Mouse (Mus musculus) Patski (cell line): Measurements from ENCODE around the gene Aktip. TPM values are rescaled to one million over a fixed set of nuclear protein-coding genes. Genes with fewer than 3 reads are reported as not detected.
A peak's percentile ranks its signal among the peaks of the same experiment; 100 is the strongest.

Source experiments
- ATAC-seq: fragments of 100-300 bp; one replicate; pipeline ENCODE4 v1.8.0; 2021
- CTCF ChIA-PET: fragments of 350-600 bp; sonication (Branson Sonifier 250); formaldehyde crosslinking; loops from one replicate; lab custom pipeline; 2022; ENCODE audit warnings: inconsistent platforms; lab: Charles Lee
- POLR2A ChIA-PET: fragments of 350-600 bp; sonication (Branson Sonifier 250); formaldehyde crosslinking; loops from one replicate; lab custom pipeline; 2022; ENCODE audit warnings: antibody characterized with exemption, inconsistent platforms; lab: Charles Lee
- DNase-seq: peaks from one replicate; pipeline ENCODE4 v3.0.0-alpha.2; 2011; ENCODE audit warnings: low read depth, low spot score
- H3K27me3 ChIP-seq: fragments of 371-371 bp; one replicate; pipeline ENCODE4 v1.5.1; 2021
- CTCF ChIP-seq: fragments of 100-300 bp; IDR thresholded peaks from one replicate; pipeline ENCODE4 v1.5.1; 2021
- in situ Hi-C: fragments of 300-500 bp; cut with MboI; formaldehyde crosslinking; loops from 3 replicates; pipeline ENCODE4 v1.11.1; 2018; ENCODE audit warnings: low pct_unique_long_range_greater_than_20kb, mixed read lengths
- polyA plus RNA-seq: library from polyadenylated mRNA; unstranded; gene quantifications from one replicate; pipeline ENCODE4 v1.2.3, GENCODE M21; 2021

Aktip gene
- polyA plus RNA-seq, 1 experiment from 2014 or later: 88.1 TPM

DNA sequence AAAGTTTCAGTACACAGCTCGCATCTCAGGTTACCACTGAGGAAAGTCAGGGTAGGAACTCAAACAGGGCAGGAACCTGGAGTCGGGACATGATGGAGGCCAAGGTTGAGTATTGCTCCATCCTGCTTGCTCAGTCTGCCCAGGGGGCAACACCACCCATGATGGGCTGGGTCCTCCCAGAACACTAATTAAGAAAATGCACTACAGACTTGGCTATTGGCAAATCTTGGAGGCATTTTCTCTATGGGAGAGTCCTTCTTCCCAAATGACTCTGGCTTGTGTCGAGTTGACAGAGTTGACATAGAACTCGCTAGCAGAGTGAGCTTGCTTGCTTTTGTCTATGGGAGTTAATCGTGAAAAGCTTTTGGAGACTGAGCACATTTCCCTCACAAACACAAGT is 6.8 kb downstream of the Aktip start:
- H3K27me3 ChIP-seq: peaks cover 24% of the 10 kb centered on the region
- ChIA-PET POLR2A (no interaction called here), CTCF (no interaction called here)
- no peak for DNase-seq
- ATAC-seq: no peak
- in situ Hi-C loops: no loop called here
- no peak for TF ChIP-seq CTCF

DNA sequence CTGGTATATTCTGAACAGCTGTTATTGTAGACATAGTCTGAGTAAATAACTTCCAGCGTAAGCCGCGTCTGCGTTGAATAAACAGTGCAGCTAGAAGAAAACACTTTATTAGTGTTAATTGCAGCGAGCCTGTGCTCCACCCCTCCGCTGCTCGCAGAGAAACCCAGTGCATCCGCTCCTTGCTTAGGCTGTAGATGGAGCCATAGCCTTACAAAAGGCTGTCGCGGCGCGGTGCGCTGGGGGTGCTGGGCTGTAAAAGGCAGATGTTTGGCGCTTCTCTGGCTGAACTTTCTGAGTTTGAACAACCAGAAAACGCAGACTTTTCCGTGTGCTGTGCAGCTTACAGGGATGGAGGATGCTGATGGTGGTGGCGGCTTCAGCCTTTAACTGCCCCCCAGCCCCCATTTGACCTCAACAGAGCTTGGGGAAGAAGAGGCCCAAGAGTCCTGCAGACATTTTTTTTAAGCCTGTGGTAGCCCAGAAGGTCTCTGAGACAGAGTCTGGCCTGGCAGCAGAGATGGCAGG is 8.9 kb downstream of the Aktip start:
- peaks cover 27% of the 10 kb centered on the region for H3K27me3 ChIP-seq
- peak; percentile 1 for DNase-seq
- TF ChIP-seq CTCF: peak; percentile 74
- ChIA-PET POLR2A (interaction anchor here (0.6 kb wide), 1 partner anchor 21 kb away, joined by 4 read pairs; no protein-coding TSS in a partner anchor), CTCF (interaction anchor here (1.4 kb wide), 1 partner anchor 17 kb away, joined by 4 read pairs; no protein-coding TSS in a partner anchor)
- no peak for ATAC-seq
- in situ Hi-C loops: no loop called here

DNA sequence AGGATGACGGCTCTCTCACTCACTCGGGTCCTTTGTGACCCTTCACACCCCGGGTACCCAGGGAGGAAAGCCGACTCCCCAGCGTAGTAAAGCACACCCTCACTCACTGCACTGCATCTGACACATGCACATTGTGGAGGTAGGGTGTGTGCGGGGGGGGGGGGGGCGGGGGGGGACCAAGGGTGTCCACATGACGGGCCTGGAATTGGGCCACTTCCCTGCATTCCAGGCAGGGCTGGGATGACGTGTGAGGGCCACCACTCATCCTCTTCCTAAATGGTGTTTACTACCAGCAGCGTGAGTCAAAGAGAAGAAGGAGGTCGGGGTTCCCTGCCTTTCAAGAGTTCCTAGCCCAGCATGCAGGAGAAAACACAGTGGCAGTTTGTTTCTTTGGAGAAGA is 11.6 kb downstream of the Aktip start:
- DNase-seq (no peak), ATAC-seq (no peak)
- TF ChIP-seq CTCF: no peak
- in situ Hi-C loops: no loop called here
- H3K27me3 ChIP-seq: peaks cover 32% of the 10 kb centered on the region
- ChIA-PET POLR2A (no interaction called here), CTCF (no interaction called here)

DNA sequence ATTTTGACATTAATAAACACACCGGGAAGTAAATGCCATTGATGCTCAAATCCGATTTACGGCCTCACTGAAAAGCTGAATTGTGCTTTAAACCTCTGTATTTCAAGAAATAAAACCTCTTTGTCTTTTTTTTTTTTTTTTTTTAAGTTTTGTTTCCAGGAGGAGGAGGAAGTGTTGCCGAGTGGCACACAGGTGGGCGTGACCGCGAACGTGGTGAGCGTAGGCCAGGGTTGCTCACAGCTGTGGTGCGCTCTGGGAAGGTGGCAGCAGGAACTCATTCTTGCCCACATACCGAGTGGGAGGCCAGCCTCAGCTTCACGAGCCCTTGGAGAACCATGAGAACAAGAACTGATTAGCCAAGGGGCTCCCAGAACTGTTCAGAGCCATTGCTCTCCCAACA is 13.4 kb downstream of the Aktip start:
- no peak for ATAC-seq
- no peak for TF ChIP-seq CTCF

DNA sequence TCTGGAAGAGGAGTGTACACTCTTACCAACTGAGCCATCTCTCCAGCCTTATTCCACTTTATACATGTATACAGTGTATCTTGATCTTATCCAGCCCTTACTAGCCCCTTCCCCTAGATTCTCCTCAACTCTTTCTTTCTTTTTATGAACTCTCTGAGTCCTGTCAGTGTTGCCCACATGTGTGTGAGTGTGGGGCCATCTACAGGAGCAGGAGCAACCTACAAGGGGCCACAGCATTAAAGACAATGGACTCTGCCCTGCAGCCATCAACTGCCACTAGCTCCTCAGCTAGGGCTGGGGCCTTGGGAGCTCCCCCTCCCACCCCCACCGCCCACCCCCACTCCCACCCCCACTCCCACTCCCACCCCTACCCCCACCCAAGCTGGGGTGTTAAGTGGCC is 22.1 kb downstream of the Aktip start:
- in situ Hi-C loops: no loop called here
- TF ChIP-seq CTCF: no peak
- ChIA-PET POLR2A (no interaction called here), CTCF (no interaction called here)
- DNase-seq: no peak
- H3K27me3 ChIP-seq: peaks cover 15% of the 10 kb centered on the region
- no peak for ATAC-seq

More for the DNA sequence above, 13.4 kb downstream of the Aktip start:
- no peak for DNase-seq
- ChIA-PET POLR2A (no interaction called here), CTCF (no interaction called here)
- peaks cover 37% of the 10 kb centered on the region for H3K27me3 ChIP-seq
- in situ Hi-C loops: no loop called here

DNA sequence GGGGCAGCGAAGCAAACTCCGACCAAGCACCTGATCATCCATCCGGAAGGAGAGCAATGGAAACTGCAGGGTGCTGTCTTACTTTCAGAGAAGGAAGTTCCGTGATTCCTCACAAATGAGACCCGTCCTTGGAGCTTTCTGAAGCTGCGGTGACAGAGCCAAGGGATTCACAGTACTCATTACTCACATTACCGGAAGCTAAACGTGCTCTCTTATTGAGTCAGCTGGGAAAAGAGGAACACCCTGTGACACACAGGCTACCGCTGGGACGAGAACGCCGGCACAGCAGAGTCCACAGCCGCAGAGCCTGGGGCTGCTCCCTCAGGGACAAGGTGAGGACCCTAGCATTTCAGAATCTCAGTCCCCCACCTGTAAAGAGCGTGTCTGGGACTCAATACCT is 23.6 kb downstream of the Aktip start:
- in situ Hi-C loops: no loop called here
- POLR2A ChIA-PET: no interaction called here
- CTCF ChIA-PET: no interaction called here
- no peak for TF ChIP-seq CTCF
- ATAC-seq: no peak
- no peak for DNase-seq
- H3K27me3 ChIP-seq: peaks cover 11% of the 10 kb centered on the region

DNA sequence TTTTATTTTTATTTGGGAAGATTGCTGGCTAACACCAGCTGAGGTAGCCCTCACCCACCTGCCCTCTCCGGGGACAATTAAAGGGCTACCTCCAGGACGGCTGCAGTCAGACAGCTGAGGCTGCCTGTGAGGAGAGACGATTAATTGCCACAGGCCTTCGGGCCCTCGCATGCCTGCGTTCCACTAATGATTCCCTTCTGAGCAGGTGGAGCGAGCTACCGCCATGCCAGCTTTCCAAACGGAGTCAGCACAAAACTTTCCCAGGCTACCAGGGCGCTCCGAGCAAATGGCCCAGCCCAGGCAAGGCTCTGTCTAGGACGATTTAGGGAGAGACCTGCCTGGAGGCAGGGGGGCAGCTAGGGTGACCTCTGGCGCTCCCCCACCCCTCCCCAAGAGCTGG is 28.2 kb downstream of the Aktip start:
- peaks cover 6% of the 10 kb centered on the region for H3K27me3 ChIP-seq
- in situ Hi-C loops: no loop called here
- CTCF ChIA-PET: no interaction called here
- DNase-seq (no peak), ATAC-seq (no peak)
- TF ChIP-seq CTCF: no peak
- POLR2A ChIA-PET: no interaction called here

DNA sequence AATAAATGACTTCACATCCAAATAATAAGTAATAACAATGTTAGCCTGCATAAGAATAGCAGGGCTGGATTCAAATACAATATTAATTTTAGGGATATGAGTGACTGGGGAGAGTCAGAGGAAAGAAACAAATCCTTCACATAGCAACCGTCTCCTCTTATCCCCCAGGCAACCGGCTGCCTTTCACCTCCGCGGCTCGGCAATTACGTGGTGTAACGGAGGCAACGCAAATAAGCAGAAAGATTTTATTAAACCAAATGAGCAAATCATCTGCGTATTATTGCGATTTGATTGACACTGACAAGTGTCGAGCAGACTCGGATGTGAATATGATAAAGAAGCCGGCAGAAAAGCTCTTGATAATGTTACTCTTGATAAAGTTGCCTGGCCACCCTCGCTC is 28.9 kb downstream of the Aktip start:
- no peak for TF ChIP-seq CTCF
- in situ Hi-C loops: no loop called here
- ATAC-seq: no peak
- CTCF ChIA-PET: no interaction called here
- DNase-seq: no peak
- peaks cover 6% of the 10 kb centered on the region for H3K27me3 ChIP-seq
- POLR2A ChIA-PET: no interaction called here

DNA sequence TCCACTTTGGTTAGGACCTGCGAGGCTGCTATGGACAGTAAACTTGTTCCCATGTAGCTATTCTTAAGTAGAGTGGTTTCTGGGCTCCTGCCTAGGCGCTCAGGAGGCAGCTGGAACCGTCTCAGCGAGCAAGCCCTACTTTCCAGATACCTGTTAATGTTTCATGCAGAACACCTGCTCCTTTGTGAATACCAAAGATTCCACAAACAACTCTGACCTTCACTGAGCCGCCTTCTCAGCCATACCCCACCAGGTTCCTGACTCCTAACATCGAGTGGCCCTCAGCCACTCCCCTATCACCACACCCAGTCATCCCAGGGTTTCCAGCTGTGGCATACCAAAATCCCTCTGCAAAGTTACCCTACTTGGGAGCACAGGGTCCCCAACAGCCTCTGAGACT is 29.6 kb downstream of the Aktip start:
- TF ChIP-seq CTCF: no peak
- DNase-seq (no peak), ATAC-seq (no peak)
- ChIA-PET POLR2A (interaction anchor here (0.6 kb wide), 1 partner anchor 21 kb away, joined by 4 read pairs; no protein-coding TSS in a partner anchor), CTCF (no interaction called here)
- in situ Hi-C loops: no loop called here
- peaks cover 6% of the 10 kb centered on the region for H3K27me3 ChIP-seq

DNA sequence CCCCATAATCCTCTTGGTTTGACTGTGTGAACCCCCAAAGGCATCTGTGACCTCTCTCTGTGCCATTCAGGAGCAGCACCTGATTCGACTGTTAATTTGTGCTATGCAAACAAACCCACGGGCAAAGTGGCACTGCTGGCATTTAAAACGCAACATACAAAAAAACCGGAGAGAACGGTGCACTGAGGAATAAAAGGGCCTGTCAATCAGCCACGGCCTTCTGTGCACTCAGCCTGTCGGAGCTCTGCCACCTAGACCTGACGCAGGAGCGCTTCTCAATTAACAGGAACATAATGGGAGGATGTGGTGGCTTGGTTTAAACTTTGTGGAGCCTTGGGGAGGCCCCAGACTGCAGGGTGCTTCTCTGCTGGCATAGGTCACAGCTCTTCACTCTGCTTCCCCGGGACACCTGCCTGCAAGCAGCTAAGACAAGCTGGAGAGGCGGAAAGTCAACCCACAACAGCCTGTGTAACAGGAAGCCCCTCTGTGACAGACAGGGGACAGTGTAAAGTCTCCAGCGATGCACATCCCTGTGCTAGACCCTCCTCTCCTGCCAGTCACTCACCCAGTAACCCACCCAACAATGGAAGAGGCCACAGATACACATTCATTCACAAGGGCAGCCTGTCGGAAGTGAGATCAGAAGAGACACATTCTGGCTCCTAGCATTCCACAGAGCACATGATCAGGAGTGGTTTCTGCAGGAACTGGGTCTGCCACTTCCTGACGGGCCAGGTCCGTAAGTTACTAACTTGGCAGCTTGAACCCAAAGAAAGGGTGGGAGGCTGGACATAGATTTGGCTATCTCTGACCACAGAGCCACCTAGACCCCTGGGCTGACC is 39.6 kb downstream of the Aktip start:
- H3K27me3 ChIP-seq: peaks cover 3% of the 10 kb centered on the region
- ATAC-seq: no peak
- POLR2A ChIA-PET: no interaction called here
- in situ Hi-C loops: no loop called here
- DNase-seq: no peak
- no peak for TF ChIP-seq CTCF
- CTCF ChIA-PET: no interaction called here

DNA sequence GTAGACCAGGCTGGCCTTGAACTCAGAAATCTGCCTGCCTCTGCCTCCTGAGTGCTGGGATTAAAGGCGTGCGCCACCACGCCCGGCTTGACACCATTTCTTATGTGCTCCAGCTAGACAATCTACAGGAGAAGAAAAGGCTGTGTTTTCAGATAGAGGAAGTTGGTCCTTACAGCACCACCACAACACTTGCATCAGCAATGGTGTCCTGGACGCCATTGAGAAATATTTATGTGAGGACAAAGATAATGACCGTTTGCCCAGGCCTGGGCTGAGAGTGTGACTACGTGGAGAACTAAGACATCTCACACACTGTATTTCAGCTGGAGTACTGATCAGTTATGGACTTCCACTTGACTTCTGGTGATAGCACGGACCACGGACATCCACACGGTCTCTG is 41.2 kb downstream of the Aktip start:
- in situ Hi-C loops: no loop called here
- peaks cover 3% of the 10 kb centered on the region for H3K27me3 ChIP-seq
- ChIA-PET POLR2A (no interaction called here), CTCF (interaction anchor here (0.8 kb wide), 1 partner anchor 11 kb away, joined by 3 read pairs; no protein-coding TSS in a partner anchor)
- TF ChIP-seq CTCF: no peak
- DNase-seq (no peak), ATAC-seq (no peak)
